Mouse (Mus musculus): ENCODE measurements at regions not wholly inside any gene's neighbourhood (a gene's known extent, or its start where the extent isn't known, plus 50 kb on each side); places are given as distances from the start of the nearest gene placed in this dataset.
"Not testable (repeated sequence)": the region's sequence is repeated elsewhere in the genome, so short reads cannot be mapped to it uniquely, and the experiment has no call there.

- no peak for DNase-seq
Measured at GRCm38 (mm10) chr10:111354607-111355006, 56.1 kb downstream of the Bbs10 start.

- DNase-seq: not testable (repeated sequence)
Measured at GRCm38 (mm10) chr10:111358340-111358739, 59.9 kb downstream of the Bbs10 start.

- no peak for DNase-seq
Measured at GRCm38 (mm10) chr10:111361749-111362435, 63.4 kb downstream of the Bbs10 start.

- DNase-seq: no peak
Measured at GRCm38 (mm10) chr10:111363729-111364617, 65.5 kb downstream of the Bbs10 start.

- DNase-seq: no peak
Measured at GRCm38 (mm10) chr10:111365011-111365410, 66.5 kb downstream of the Bbs10 start.

GRCm38 (mm10) chr10:111369046-111369445, 70.6 kb downstream of the Bbs10 start:
- DNase-seq: not testable (repeated sequence)

- DNase-seq: no peak
Measured at GRCm38 (mm10) chr10:111378047-111378618, 79.7 kb downstream of the Bbs10 start.

- DNase-seq: no peak
Measured at GRCm38 (mm10) chr10:111381689-111382088, 83.2 kb downstream of the Bbs10 start.

- DNase-seq: no peak
Measured at GRCm38 (mm10) chr10:111382206-111382930, 83.9 kb downstream of the Bbs10 start.

GRCm38 (mm10) chr10:111385561-111385960, 87.1 kb downstream of the Bbs10 start:
- DNase-seq: no peak

- DNase-seq: no peak
Measured at GRCm38 (mm10) chr10:111387869-111388538, 85.0 kb upstream of the Nap1l1 start.

- DNase-seq: no peak
Measured at GRCm38 (mm10) chr10:111388545-111389320, 84.3 kb upstream of the Nap1l1 start.

GRCm38 (mm10) chr10:111389890-111390289, 83.1 kb upstream of the Nap1l1 start:
- no peak for DNase-seq

GRCm38 (mm10) chr10:111394421-111394820, 78.6 kb upstream of the Nap1l1 start:
- DNase-seq: no peak

GRCm38 (mm10) chr10:111405071-111405470, 68.0 kb upstream of the Nap1l1 start:
- no peak for DNase-seq

- no peak for DNase-seq
Measured at GRCm38 (mm10) chr10:111408887-111409286, 64.1 kb upstream of the Nap1l1 start.

GRCm38 (mm10) chr10:111409497-111409896, 63.5 kb upstream of the Nap1l1 start:
- no peak for DNase-seq

GRCm38 (mm10) chr10:111410121-111410520, 62.9 kb upstream of the Nap1l1 start:
- no peak for DNase-seq

GRCm38 (mm10) chr10:111411533-111411932, 61.5 kb upstream of the Nap1l1 start:
- no peak for DNase-seq

- DNase-seq: no peak
Measured at GRCm38 (mm10) chr10:111416611-111417130, 56.4 kb upstream of the Nap1l1 start.

All from B cell, adult 2 months (primary cell).